Mouse (Mus musculus) kidney, postnatal 0 days (tissue): Measurements from ENCODE around the gene Shank2. TPM values are rescaled to one million over a fixed set of nuclear protein-coding genes. Genes with fewer than 3 reads are reported as not detected.
A peak's percentile ranks its signal among the peaks of the same experiment; 100 is the strongest.

Experiments used
- ATAC-seq: fragments of 200-750 bp; cut with Nextera tagmentation; replicated peaks from 2 replicates; pipeline ENCODE4 v1.8.0; 2017; ENCODE audit warnings: low read depth, moderate number of reproducible peaks, moderate TSS enrichment, moderate library complexity; ENCODE audit not compliant: low FRiP score
- DNase-seq: peaks from one replicate; pipeline ENCODE4 v3.0.0-alpha.2; 2016; ENCODE audit warnings: low spot score
- H3K27ac ChIP-seq: fragments of 300-500 bp; sonication (generic); 2 replicates; pipeline ENCODE4 v1.5.1; 2014; ENCODE audit warnings: mild to moderate bottlenecking
- H3K27me3 ChIP-seq: fragments of 300-500 bp; sonication (generic); 2 replicates; pipeline ENCODE4 v1.6.1; 2014; ENCODE audit warnings: low read length, mixed read lengths; ENCODE audit not compliant: insufficient read depth
- H3K36me3 ChIP-seq: fragments of 300-500 bp; sonication (generic); 2 replicates; pipeline ENCODE4 v1.6.1; 2014; ENCODE audit warnings: low read length, mixed read lengths; ENCODE audit not compliant: insufficient read depth
- H3K4me1 ChIP-seq: fragments of 300-500 bp; sonication (generic); replicated peaks from 2 replicates; pipeline ENCODE4 v1.6.1; 2014; ENCODE audit warnings: antibody characterized with exemption, low read length, mixed read lengths; ENCODE audit not compliant: insufficient read depth
- H3K4me2 ChIP-seq: fragments of 300-500 bp; sonication (generic); 2 replicates; pipeline ENCODE4 v1.6.1; 2014; ENCODE audit warnings: mild to moderate bottlenecking, low read length, moderate library complexity, mixed read lengths
- H3K4me3 ChIP-seq: fragments of 300-500 bp; sonication (generic); replicated peaks from 2 replicates; pipeline ENCODE4 v1.5.1; 2014; ENCODE audit warnings: low read depth, low read length
- H3K9ac ChIP-seq: fragments of 300-500 bp; sonication (generic); 2 replicates; pipeline ENCODE4 v1.6.1; 2014; ENCODE audit warnings: low read depth, low read length
- H3K9me3 ChIP-seq: fragments of 300-500 bp; sonication (generic); replicated peaks from 2 replicates; pipeline ENCODE4 v1.6.1; 2016; ENCODE audit warnings: low read length, inconsistent platforms, mixed read lengths
- CTCF ChIP-seq: IDR thresholded peaks from 2 replicates; pipeline ENCODE4 v1.5.1; 2016; ENCODE audit warnings: antibody characterized with exemption, low read depth, mild to moderate bottlenecking, moderate library complexity
- WGBS: fragments of 180-500 bp; shearing (Covaris S2); extraction: QIAGEN DNeasy Blood & Tissue Kit; methylation state at CpG from one replicate; pipeline ENCODE4 v1.1.7; 2014; 5-methylcytosine and 5-hydroxymethylcytosine counted together
- polyA plus RNA-seq: library from polyadenylated mRNA; unstranded; fragments of >200 nt; fragmentation: Nextera tagmentation; extraction: Ambion mirVana; gene quantifications from 2 replicates; pipeline ENCODE4 v1.2.1, GENCODE M21; 2015

Gene Shank2
- polyA plus RNA-seq, 1 experiment from 2014 or later: 2.6 TPM

DNA sequence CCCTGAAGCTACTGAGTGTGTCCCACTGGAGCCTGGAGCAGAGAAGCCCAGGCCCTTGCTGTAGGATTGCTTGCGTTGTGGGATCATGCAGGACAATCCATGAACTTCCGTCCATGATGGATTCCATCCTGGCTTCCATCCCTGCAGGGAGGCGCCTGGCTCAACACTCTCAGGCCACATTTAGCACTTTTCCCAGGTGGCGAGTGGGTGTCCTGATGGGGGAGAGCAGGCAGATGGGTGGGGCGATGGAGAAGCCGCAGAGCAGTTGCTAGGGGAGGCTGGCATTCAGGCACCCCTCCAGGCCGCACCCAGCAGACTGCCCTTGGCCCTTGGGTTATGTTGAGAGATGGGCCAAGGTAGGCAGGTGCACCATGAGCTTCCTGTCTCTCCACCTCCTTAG is 266.6 kb downstream of the Shank2 start:
- TF ChIP-seq CTCF: no peak
- Histone ChIP-seq H3K4me3 (no peak overlapping the region), H3K27ac (no peak overlapping the region), H3K4me2 (no peak overlapping the region), H3K36me3 (no peaks in the 10 kb centered on the region), H3K9me3 (no peaks in the 10 kb centered on the region), H3K27me3 (no peaks in the 10 kb centered on the region), H3K4me1 (no peaks in the 10 kb centered on the region), H3K9ac (no peak overlapping the region)
- ATAC-seq (no peak), DNase-seq (no peak)
- 80% methylated on average over 7 of the region's 7 CpGs for WGBS

DNA sequence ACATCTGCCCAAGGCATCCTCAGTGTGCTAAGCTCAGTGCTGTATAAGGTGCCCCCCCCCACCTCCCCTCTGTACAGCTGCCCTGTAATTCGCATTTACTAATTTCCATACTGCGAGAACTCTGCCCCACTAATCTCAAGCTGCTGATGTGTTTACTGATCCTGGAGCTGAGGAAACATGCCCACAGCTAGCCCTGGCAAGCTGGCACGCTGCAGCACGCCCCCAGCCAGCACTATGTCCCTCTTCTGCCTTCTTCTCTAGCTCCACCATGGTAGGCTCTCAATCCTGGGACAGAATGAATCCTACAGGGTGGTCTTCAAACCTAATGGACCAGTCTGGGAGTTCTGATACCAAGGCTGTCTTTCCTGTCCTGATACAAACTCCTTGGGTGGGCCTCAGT is 267.1 kb downstream of the Shank2 start:
- Histone ChIP-seq H3K9me3 (no peaks in the 10 kb centered on the region), H3K27ac (no peak overlapping the region), H3K9ac (no peak overlapping the region), H3K4me2 (no peak overlapping the region), H3K4me1 (no peaks in the 10 kb centered on the region), H3K36me3 (no peaks in the 10 kb centered on the region), H3K4me3 (no peak overlapping the region), H3K27me3 (no peaks in the 10 kb centered on the region)
- TF ChIP-seq CTCF: no peak
- DNase-seq (no peak), ATAC-seq (no peak)
- 81% methylated on average over 4 of the region's 4 CpGs for WGBS

DNA sequence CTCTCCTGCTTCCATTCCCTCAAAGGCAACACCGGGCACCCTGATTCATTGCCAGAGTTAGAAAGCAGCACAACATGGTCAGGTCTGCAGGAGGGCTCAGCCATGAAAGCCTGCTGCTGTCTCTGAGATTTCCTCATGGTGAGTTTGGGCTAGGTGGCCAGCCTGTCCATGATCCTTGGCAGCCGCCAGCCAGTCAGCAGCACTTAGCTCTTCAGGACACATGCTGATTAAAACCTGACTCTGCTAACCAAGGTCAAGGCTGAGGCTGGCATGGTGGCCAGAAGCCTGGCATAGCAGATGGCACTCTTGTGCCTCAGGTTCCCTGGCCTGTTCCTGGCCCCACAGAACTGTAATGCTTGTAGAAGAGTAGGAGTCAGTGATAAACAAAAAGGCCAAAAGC is 269.3 kb downstream of the Shank2 start:
- WGBS: 94% methylated on average over 2 of the region's 2 CpGs
- ATAC-seq (no peak), DNase-seq (no peak)
- no peak overlapping the region for H3K4me2 ChIP-seq
- H3K9ac ChIP-seq: no peak overlapping the region
- H3K27ac ChIP-seq: no peak overlapping the region
- no peaks in the 10 kb centered on the region for H3K4me1 ChIP-seq
- no peaks in the 10 kb centered on the region for H3K27me3 ChIP-seq
- H3K36me3 ChIP-seq: no peaks in the 10 kb centered on the region
- no peaks in the 10 kb centered on the region for H3K9me3 ChIP-seq
- TF ChIP-seq CTCF: no peak
- H3K4me3 ChIP-seq: no peak overlapping the region

DNA sequence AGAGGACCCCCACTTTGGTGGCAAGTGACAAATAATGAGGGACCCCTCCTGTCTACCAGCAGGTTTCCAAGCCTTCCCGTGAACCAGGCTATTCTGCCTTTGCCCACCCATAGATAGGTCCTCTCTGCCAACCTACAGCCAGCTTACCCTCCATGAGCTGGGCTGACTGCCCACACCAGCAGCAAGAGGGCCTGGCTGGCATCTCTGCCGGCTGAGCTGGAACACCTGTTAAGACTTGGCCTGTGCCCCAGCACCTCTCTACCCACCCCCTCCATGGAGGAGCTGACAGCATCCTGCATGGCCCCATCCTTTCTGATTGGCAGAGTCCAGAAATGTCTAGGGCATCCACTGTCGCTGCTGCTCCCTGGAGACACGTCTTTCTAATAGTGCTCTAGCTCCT is 277.0 kb downstream of the Shank2 start:
- 75% methylated on average over 4 of the region's 4 CpGs for WGBS
- Histone ChIP-seq H3K9me3 (no peaks in the 10 kb centered on the region), H3K4me1 (no peaks in the 10 kb centered on the region), H3K36me3 (no peaks in the 10 kb centered on the region), H3K4me2 (no peak overlapping the region), H3K4me3 (no peak overlapping the region), H3K9ac (no peak overlapping the region), H3K27me3 (no peaks in the 10 kb centered on the region), H3K27ac (no peak overlapping the region)
- no peak for DNase-seq
- no peak for ATAC-seq
- TF ChIP-seq CTCF: no peak

DNA sequence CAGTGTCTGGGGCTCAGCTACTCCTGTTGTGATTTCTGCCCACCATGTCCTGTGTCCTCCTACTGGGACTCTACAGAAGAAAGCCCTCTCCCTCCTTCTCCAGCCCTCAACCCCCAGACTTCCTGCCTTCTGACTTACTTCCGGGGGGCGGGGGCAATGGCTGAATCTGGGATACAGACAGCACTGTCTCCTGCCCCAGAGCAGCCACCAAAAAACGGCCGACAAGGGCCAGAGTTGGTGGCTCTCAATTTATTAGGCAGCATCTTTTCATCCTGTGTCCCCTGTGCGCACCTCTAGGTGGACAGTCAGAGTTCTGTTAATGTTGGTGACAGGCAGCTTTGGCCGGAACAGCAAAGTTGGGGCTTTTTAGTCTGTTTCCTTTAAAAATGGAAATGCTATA is 282.0 kb downstream of the Shank2 start:
- peak; percentile 21 for DNase-seq
- no peak for ATAC-seq
- no peak overlapping the region for H3K27ac ChIP-seq
- no peaks in the 10 kb centered on the region for H3K36me3 ChIP-seq
- peak overlapping the region; percentile 22; the same call in 1 of the 2 replicates for H3K4me3 ChIP-seq
- WGBS: 17% methylated on average over 6 of the region's 6 CpGs
- no peaks in the 10 kb centered on the region for H3K9me3 ChIP-seq
- peak overlapping the region; percentile 56 for H3K4me2 ChIP-seq
- no peak overlapping the region for H3K9ac ChIP-seq
- no peak for TF ChIP-seq CTCF
- H3K4me1 ChIP-seq: no peaks in the 10 kb centered on the region; the same call in 1 of the 2 replicates
- no peaks in the 10 kb centered on the region for H3K27me3 ChIP-seq

DNA sequence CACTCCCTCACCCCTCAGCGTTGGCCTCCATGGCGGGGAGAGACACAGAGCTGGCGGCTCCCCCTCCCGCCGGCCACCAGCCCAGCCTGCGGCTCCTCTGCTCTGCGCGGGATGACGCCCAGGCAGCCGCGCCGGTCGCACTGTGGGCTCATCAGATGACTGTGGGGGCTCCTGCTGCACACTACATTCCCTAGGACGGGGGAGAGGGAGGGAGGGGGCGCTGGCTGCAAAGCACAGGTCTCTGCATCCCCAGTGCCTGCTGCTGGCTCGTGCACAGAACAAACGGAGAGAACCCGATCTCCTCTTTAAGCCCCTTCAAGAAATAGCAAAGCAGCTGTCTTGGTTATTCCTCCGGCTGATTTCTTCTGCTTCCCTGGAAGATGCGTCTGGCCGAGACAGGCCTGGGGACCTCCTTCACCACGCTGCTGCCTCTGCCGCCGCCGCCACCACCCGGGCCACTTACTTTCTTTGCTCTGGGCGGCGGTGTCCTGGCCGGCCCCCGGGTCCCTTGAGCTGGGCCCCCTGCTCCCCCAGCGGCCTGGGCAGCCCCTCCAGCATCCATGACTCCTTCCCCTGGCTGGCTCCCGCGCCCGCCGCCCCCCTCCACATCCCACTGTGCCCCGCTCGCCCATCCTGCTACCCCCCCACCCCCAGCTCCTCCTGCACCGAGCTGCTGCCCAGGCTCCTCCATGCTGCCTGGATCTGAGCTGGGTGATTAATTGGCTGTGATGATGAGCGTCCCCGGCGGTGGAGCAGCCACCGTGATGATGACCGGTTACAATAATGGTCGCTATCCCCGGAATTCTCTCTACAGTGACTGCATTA is 282.7 kb downstream of the Shank2 start:
- Histone ChIP-seq H3K9me3 (no peaks in the 10 kb centered on the region), H3K9ac (0 out of 2 replicates have a peak overlapping the region, but pooled peaks have one; percentile 23), H3K36me3 (no peaks in the 10 kb centered on the region), H3K4me2 (peak overlapping the region; percentile 56), H3K27me3 (no peaks in the 10 kb centered on the region), H3K4me3 (peak overlapping the region; percentile 22; the same call in 1 of the 2 replicates), H3K4me1 (no peaks in the 10 kb centered on the region; the same call in 1 of the 2 replicates), H3K27ac (no peak overlapping the region)
- DNase-seq (peak; percentile 38), ATAC-seq (peak; percentile 73; the same call in 1 of the 2 replicates)
- 3% methylated on average over 44 of the region's 45 CpGs for WGBS
- TF ChIP-seq CTCF: no peak
